Mouse (Mus musculus) frontal cortex, adult 2 months (tissue): ENCODE data around the gene Eif3c. TPM values are rescaled to one million over a fixed set of nuclear protein-coding genes. Genes with fewer than 3 reads are reported as not detected.

Experiments used
- DNase-seq, 2 experiments: peaks; one replicate each; pipeline ENCODE4 v3.0.0; 2022; ENCODE audit warnings: low spot score in 1 of 2; ENCODE audit errors: extremely low spot score in 1 of 2
- polyA plus RNA-seq: library from polyadenylated mRNA; depleted of rRNA; stranded (reverse); fragments of >200 nt; gene quantifications from 2 replicates; pipeline ENCODE4 v1.2.3, GENCODE M21; 2012; rRNA removed

The Eif3c gene
- 107 and 114 TPM in 2 replicates for polyA plus RNA-seq

DNA sequence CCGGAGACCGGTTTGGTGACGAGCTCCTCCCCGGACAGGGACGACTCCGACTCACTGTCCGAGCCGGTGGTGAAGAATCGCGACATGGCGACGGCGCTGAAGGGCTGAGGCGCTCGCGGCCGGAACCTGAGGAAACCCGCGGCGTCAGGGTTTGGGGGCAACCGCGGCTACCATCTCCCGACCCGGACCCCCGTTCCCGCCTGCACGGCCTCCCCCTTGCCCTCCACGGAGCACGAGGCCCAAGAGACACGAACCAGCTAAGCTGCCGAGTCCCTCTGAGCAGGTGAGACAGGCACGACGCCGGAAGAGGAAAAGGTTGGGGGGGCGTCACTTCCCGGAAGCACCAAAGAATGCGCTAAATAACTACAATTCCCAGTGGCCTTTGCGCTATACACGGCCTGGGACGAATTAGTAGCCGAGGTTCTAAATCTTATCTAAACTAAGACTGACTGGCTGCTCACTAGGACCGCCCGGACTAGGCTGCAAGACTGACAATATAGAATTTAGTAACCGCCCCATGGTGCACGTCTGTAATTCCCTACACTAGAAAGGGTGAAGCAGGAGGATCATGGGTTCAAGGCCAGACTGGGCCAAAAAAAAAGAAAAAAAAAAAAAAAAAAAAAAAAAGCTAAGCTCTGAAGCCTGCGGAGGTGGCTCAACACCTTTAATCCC, at the start of gene Eif3c:
Eif3c (minus strand) TSS at position 318 of the 672 bp plus-strand sequence.
- peak; percentile 83 to 94 for DNase-seq

DNA sequence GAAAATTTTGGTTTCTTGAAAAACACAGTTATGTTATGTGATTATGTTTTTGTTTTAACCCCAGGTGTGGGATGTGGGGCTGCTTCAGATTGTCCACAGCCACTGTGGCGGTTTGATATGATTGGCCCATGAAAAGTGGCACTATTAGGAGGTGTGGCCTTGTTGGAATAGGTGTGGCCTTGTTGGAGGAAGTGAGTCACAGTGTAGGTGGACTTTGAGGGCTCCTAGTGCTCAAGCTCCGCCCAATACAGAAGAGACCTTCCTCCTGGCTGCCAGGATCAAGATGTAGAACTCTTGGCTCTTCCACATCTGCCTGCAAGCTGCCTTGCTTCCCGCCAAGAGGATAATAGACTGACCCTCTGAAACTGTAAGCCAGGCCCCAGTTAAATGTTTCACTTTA, 46.5 kb upstream of the Eif3c start:
- DNase-seq: no peak

DNA sequence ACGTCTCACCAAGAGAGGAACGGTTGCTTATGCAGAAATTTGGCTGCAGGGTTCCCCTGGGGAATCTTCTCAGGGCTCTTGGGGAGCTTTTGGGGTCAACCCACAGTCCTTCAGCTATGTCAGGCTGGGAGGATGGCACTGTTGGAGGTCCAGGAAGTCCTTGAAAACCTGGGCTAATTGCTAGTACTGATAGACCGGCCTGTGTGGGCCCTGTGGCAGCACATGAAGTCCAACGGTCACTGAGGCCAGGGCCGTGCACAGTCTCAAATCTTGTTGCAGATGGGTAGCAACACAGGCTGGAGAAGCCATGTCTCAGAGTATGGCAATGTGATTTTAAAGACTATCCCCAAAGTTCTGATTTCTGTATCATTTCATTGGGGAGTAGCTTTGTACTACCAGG, 41.6 kb upstream of the Eif3c start:
- no peak for DNase-seq

- DNase-seq: no peak
These were observed 40.9 kb upstream of the Eif3c start for GRCm38 (mm10) chr7:126607064-126607463.

- DNase-seq: no peak
These were observed 40.4 kb upstream of the Eif3c start for GRCm38 (mm10) chr7:126606611-126607010.

DNA sequence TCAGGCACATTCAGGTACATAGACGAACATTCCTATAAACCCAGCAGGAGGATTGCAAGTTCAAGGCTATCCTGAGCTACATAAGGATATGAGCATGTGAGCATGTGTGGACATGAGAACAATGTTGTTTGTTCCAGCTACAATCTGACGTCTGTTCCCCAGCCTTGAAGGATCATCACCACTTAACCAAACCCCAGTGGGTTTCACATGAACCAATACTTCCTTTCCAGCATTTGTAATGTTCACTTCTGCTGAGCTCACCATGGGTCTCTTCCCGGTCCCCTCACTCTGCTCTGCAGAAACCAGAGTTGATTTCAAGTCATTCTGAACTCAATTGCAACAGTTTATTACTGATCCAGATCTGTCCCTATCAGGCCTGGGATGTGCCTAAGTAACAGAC, 36.4 kb upstream of the Eif3c start:
- no peak for DNase-seq

DNA sequence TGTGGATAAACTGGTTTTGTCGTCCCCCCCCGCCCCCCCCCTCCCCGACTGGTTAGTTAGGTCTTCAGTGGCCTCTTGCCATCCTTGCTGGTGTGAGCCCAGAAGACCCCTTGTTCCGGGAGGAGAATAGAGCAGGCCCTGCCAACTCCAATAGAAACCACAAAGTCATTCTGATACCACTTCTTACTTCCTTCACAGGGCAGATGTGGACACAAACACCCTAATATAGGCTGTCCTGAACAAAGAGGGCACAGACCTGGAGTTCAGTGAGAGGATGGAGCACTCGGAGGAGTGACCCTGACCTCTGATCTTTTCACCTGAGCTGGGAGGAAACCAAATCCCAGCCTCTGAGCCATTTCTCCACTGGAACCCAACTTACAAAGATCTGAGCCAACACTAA, 35.7 kb upstream of the Eif3c start:
- no peak for DNase-seq

DNA sequence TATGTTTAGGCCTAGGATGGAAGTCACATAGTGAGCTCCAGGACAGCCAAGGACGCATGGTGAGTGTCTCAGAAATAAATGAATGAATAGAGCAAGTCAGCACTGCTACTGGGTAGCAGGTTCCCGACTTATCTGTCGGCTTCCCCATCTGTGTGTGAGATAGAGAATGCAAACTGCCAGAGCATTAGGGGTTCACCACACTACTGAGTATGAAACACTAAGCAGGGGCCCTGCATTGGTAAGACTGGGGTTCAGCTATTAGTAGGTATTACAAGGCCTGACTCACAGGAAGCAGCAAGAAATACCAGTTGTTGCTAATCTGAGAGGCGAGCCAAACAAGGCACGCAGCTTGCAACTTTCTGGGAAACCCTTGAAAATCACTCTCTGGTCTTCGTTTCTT, 32.7 kb upstream of the Eif3c start:
- no peak for DNase-seq

DNA sequence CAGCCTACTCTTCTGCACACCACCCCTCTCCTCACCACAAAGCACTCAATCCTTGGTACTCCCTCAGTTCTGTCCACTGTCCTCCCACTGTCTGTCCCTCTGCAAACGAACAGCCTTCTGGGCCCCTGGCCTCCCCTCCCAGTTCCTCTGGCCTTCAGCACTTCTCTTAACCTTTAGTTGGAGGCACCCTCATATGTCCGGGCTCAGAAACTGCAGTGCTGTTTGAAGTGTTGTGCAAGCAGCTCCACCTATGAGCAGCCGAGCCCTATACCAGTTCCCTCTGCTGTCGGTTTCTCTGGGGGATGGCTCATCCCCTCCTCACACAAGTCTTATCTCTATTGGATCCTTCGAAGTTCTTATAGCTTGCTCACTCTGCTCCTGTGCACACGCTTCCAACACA, 30.2 kb upstream of the Eif3c start:
- no peak for DNase-seq

DNA sequence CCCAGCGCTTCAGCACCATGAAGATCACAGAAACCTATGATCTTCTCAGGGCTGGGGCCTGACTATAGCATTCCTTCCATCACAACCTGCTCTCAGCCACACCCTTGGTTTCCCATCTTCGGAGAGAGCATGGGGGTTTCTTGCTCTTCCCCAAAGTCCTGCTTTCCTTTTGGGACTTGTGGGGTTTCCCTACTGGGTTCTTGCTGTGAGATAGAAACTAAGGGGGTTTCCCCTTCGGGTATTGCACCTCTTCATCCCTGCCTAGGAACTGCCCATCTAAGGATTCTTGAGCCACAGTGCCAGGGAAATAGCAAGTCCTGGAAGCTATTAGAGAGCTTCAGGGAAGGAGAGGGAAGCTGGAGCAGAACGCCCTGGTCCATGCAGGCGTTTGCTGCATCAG, 29.7 kb upstream of the Eif3c start:
- no peak for DNase-seq

DNA sequence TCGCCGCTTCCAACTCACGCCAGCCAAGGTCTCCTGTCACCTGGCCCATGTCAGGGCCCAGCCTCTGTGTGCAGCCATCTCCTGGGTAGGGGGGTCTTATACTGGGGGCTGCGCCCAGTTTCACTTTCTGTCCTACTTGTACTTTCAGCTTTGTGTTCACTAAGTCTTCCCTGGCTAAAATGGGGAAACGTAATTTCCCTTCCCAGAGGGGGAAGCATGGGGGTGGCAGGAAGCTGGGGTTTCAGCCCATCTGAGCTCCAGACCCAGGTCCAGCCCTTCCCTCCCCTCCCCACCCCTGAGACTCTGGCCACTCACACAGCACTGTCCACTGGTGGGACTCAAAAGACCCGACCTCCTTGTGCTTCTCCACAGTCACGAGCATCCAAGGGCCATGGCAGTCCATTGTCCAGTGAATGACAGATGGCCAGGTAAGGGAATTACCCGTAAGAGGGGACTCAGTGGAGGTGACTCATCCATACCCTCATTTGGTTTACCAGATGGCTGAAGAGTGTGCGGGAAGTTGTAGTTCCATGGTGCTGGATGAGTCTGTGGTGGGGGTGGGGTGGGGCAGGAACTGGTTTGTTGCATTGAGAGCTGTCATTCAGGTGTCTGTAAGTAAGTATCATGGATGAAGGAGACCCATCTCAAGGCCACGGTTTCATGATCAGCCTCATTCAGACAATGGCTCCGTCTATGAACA, 28.8 kb upstream of the Eif3c start, which contains the start of gene Il27:
Il27 (minus strand) TSS at position 80 of the 700 bp plus-strand sequence.
- no peak for DNase-seq

GRCm38 (mm10) chr7:126587779-126588178, 21.6 kb upstream of the Eif3c start:
- DNase-seq: peak in 1 of 2 experiments; percentile 51

DNA sequence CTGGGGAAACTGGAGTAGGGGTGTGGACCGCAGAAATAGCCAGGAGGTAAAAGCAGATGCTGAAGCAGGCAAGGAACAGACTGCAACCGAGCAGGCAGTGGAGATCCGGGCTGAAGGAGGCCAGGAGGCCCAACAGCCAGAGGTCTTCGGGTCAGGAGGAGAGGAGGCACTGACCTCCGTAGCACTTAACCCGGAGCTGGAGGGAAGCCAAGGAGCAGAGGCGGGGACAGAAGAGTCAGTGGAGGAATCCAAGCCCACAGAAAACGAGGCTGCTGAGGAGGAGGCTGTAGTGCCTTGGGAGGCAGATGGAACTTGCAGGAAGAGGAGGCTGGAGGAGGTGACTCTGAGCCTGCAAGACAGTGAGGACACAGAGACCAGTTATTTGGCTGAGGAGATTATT, 20.6 kb upstream of the Eif3c start:
- no peak for DNase-seq

GRCm38 (mm10) chr7:126585717-126586116, 19.5 kb upstream of the Eif3c start, which contains the start of gene Cln3:
Gene Cln3 (minus strand): TSS chr7:126585817.
- no peak for DNase-seq

GRCm38 (mm10) chr7:126584506-126584977, 18.3 kb upstream of the Eif3c start, which contains the start of gene Apobr:
Gene Apobr (plus strand): TSS chr7:126584942.
- DNase-seq: peak in 1 of 2 experiments; percentile 31

DNA sequence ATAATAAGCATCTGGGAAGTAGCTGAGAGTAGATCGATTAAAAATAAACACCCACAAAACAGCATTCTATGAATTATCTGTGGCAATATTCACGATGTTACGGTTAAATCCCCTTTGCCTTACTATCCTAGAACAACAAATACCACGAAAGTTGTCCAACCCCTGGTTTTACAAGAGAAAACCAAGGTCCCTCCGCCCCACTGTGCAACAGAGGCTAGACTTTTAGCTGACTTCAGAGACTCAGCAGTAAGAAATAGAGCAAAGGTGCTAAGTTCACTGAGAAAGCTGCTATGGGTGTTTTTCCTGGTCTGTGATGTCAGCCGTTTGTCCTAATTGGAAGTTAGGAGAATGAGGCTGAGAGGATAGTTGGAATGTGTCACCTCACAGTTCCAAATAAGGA, 17.6 kb upstream of the Eif3c start:
- no peak for DNase-seq

DNA sequence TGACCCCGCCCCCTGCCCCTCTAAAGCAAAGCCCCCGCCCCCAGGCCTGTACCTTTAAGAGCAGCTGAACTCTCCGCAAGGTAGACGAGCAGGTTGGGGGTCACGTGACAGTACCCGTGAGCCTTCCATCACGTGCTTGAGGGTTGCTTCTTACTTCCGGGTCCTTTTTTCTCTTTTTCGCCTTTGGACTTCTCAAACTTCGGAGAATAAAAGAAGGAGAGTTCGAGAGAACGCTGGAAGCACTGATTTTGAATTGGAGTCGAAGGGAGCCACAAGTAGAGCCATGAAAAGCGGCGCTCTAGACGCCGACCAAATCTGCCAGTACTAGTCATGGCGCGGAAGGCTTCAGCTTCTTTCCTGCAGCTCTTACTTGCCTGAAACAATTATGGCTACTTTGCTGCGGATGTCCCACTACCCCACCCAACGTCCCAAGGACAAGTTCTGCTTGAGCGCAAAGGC, 17.1 kb upstream of the Eif3c start:
- DNase-seq: peak; percentile 74 to 89

DNA sequence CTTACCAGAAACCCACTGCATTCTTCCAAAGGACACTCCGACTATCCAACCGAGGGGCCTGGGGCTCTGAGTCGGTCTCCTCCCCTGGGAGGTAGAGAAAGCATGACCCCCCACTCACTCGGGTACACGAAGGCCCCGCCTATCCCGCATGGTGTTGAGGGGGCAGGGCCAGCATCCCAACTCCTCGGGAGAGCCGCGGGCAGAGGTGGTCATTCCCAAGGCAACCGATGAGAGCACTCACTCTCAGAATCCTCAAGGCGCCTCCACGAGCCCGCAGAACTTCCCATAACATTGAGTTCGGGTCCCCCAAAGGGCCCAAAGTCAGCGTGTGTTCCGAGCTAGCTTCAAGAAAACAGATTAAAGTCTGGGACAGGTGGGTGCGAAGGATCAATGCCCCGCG, 16.5 kb upstream of the Eif3c start:
- peak in 1 of 2 experiments; percentile 20 for DNase-seq

- DNase-seq: no peak
These were observed 15.4 kb upstream of the Eif3c start for GRCm38 (mm10) chr7:126581661-126582060.

- DNase-seq: peak in 1 of 2 experiments; percentile 58
These were observed 13.0 kb upstream of the Eif3c start for GRCm38 (mm10) chr7:126579172-126579571.

- DNase-seq: peak in 1 of 2 experiments; percentile 61
These were observed 10.7 kb upstream of the Eif3c start for GRCm38 (mm10) chr7:126576946-126577345.

GRCm38 (mm10) chr7:126565693-126566092, 518 bp downstream of the Eif3c start:
- DNase-seq: no peak
